Mouse (Mus musculus): Measurements from ENCODE around the gene Cyp4a14. TPM values are rescaled to one million over a fixed set of nuclear protein-coding genes. Genes with fewer than 3 reads are reported as not detected.
"Not testable (repeated sequence)": the region's sequence is repeated elsewhere in the genome, so short reads cannot be mapped to it uniquely, and the experiment has no call there.

Cyp4a14 gene
- not detected in 2 replicates for polyA plus RNA-seq (2015; fragmentation: Nextera tagmentation; extraction: Ambion mirVana)

- no peak within 1 kb of the TSS for H3K4me2 ChIP-seq (replicated peaks)
- no peak within 1 kb of the TSS for H3K27ac ChIP-seq
- WGBS: 84% methylated on average over 1 of the region's 1 CpGs
- H3K27me3 ChIP-seq: no peaks in the 10 kb centered on the region
- no peaks in the 10 kb centered on the region for H3K9me3 ChIP-seq
- H3K4me3 ChIP-seq: no peak within 1 kb of the TSS
- ATAC-seq (ENCODE audit: low FRiP score, low read depth): no peak
- no peaks in the 10 kb centered on the region for H3K36me3 ChIP-seq
- no peaks in the 10 kb centered on the region for H3K4me1 ChIP-seq
- no peak within 1 kb of the TSS for H3K9ac ChIP-seq
These were observed at the start of gene Cyp4a14 for GRCm38 (mm10) chr4:115496001-115496400. Gene Cyp4a14, minus strand, starts transcription at chr4:115496142.

- no peak overlapping the region for H3K4me2 ChIP-seq (replicated peaks)
- H3K4me3 ChIP-seq: no peak overlapping the region
- H3K4me1 ChIP-seq: no peaks in the 10 kb centered on the region
- no peaks in the 10 kb centered on the region for H3K36me3 ChIP-seq
- WGBS: 45% methylated on average over 1 of the region's 1 CpGs
- H3K9me3 ChIP-seq: no peaks in the 10 kb centered on the region
- H3K27ac ChIP-seq: no peak overlapping the region
- H3K27me3 ChIP-seq: no peaks in the 10 kb centered on the region
- ATAC-seq (ENCODE audit: low FRiP score, low read depth): no peak
- H3K9ac ChIP-seq: no peak overlapping the region
These were observed 49.2 kb upstream of the Cyp4a14 start for GRCm38 (mm10) chr4:115545101-115545500.

GRCm38 (mm10) chr4:115521766-115522165 is 25.8 kb upstream of the Cyp4a14 start:
- no peak overlapping the region for H3K27ac ChIP-seq
- 95% methylated on average over 2 of the region's 2 CpGs for WGBS
- H3K9ac ChIP-seq: no peak overlapping the region
- H3K9me3 ChIP-seq: no peaks in the 10 kb centered on the region
- no peak for ATAC-seq (ENCODE audit: low FRiP score, low read depth)
- H3K4me2 ChIP-seq (replicated peaks): no peak overlapping the region
- H3K4me3 ChIP-seq: no peak overlapping the region
- H3K36me3 ChIP-seq: no peaks in the 10 kb centered on the region
- H3K27me3 ChIP-seq: no peaks in the 10 kb centered on the region
- no peaks in the 10 kb centered on the region for H3K4me1 ChIP-seq

- Histone ChIP-seq H3K27ac (no peak overlapping the region), H3K4me1 (no peaks in the 10 kb centered on the region), H3K4me3 (no peak overlapping the region), H3K36me3 (no peaks in the 10 kb centered on the region), H3K4me2 (replicated peaks) (no peak overlapping the region), H3K9ac (no peak overlapping the region), H3K9me3 (no peaks in the 10 kb centered on the region), H3K27me3 (no peaks in the 10 kb centered on the region)
- WGBS: 76% methylated on average over 4 of the region's 4 CpGs
- ATAC-seq (ENCODE audit: low FRiP score, low read depth): no peak
These were observed 23.5 kb upstream of the Cyp4a14 start for GRCm38 (mm10) chr4:115519444-115519843.

DNA sequence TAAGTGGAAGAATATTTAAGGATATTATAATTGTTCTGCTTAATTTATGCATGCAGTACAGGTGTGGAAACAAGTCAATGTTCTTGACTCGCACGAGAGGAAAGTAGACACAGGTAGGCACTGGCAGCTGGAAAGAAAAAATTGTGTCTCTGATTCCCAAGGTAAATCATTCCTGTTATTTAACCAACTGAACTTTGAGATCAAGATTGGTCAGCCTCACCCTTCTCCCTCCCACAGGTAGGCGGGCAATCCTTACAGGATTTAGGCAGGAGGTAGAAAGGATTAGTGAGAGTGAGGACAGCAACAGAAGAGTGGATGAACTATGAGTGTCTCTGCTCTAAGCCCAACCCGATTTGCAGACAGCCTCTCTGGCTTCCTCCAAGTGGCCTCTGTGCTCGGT is 22.1 kb upstream of the Cyp4a14 start, which contains the start of gene Cyp4a10:
Gene Cyp4a10, plus strand, starts transcription at position 265 of the 400 bp plus-strand sequence.
- H3K27ac ChIP-seq; H3K9me3 ChIP-seq; H3K4me2 ChIP-seq (replicated peaks); H3K4me1 ChIP-seq; H3K9ac ChIP-seq; H3K4me3 ChIP-seq; ATAC-seq (ENCODE audit: low FRiP score, low read depth); H3K36me3 ChIP-seq; H3K27me3 ChIP-seq: not testable (repeated sequence)
- 80% methylated on average over 5 of the region's 5 CpGs for whole genome bisulfite sequencing

- not testable (repeated sequence) for H3K27me3 ChIP-seq; H3K27ac ChIP-seq; ATAC-seq (ENCODE audit: low FRiP score, low read depth); H3K4me3 ChIP-seq; H3K9ac ChIP-seq; H3K4me2 ChIP-seq (replicated peaks); H3K36me3 ChIP-seq; H3K4me1 ChIP-seq; H3K9me3 ChIP-seq
These were observed 18.0 kb upstream of the Cyp4a14 start for GRCm38 (mm10) chr4:115513964-115514363.

- H3K9me3 ChIP-seq: no peaks in the 10 kb centered on the region
- H3K36me3 ChIP-seq: no peaks in the 10 kb centered on the region
- H3K9ac ChIP-seq: no peak overlapping the region
- H3K27ac ChIP-seq: no peak overlapping the region
- ATAC-seq (ENCODE audit: low FRiP score, low read depth): no peak
- no peak overlapping the region for H3K4me3 ChIP-seq
- H3K4me2 ChIP-seq (replicated peaks): no peak overlapping the region
- H3K27me3 ChIP-seq: no peaks in the 10 kb centered on the region
- 86% methylated on average over 3 of the region's 3 CpGs for WGBS
- H3K4me1 ChIP-seq: no peaks in the 10 kb centered on the region
These were observed 1.5 kb upstream of the Cyp4a14 start for GRCm38 (mm10) chr4:115497466-115497865.

- Histone ChIP-seq H3K27me3 (no peaks in the 10 kb centered on the region), H3K9ac (no peak overlapping the region), H3K36me3 (no peaks in the 10 kb centered on the region), H3K4me3 (no peak overlapping the region), H3K9me3 (no peaks in the 10 kb centered on the region), H3K27ac (no peak overlapping the region), H3K4me1 (no peaks in the 10 kb centered on the region), H3K4me2 (replicated peaks) (no peak overlapping the region)
- 72% methylated on average over 6 of the region's 6 CpGs for WGBS
- ATAC-seq (ENCODE audit: low FRiP score, low read depth): no peak
These were observed 14.8 kb downstream of the Cyp4a14 start for GRCm38 (mm10) chr4:115481006-115481652.

DNA sequence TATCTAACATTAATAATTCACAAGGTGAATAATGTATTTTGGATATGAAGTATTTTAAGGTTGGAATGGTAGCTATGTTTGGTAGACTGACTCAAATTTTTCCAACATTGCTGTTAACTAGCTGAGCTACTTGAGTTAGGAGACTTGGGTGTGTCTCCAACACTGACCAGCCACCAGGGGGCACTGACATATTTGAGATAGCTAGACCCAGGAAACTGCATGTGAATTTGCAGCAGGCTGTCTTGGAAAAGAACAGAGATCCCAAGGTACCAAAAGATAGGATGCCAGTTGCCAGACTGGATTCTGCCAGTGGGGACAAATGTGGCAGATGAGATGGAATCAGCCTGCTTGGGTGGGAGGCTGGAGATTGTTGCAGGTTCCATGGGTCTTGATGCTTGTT is 19.9 kb downstream of the Cyp4a14 start:
- not testable (repeated sequence) for H3K9me3 ChIP-seq; H3K27me3 ChIP-seq; H3K9ac ChIP-seq; ATAC-seq (ENCODE audit: low FRiP score, low read depth); H3K4me3 ChIP-seq; H3K4me1 ChIP-seq; H3K4me2 ChIP-seq (replicated peaks); H3K36me3 ChIP-seq; H3K27ac ChIP-seq

DNA sequence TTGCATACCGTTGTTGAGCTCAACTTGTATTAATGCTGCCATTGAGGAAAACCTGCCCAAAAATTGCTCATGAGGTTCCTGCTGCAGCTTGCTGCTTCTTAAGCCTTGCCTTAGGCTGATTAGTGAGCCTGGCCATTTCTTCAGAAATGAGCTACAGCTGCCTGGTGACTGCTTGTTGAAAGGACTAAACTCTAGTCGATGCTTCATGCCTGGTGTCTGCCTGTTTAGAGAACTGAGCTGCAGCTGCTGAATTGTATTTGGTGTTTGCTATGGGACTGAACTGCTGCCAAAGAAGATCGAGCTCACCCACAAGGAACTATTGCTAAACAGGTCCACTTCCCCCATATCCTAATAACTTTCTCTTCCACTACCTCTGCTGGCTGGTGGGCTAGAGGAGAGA is 22.4 kb downstream of the Cyp4a14 start:
- not testable (repeated sequence) for H3K36me3 ChIP-seq; H3K4me2 ChIP-seq (replicated peaks); H3K27me3 ChIP-seq; H3K4me3 ChIP-seq; H3K4me1 ChIP-seq; H3K9me3 ChIP-seq; H3K9ac ChIP-seq; ATAC-seq (ENCODE audit: low FRiP score, low read depth); H3K27ac ChIP-seq
- 70% methylated on average over 3 of the region's 3 CpGs for WGBS

GRCm38 (mm10) chr4:115452304-115452703 is 43.6 kb downstream of the Cyp4a14 start, which contains the start of gene Cyp4a30b:
Gene Cyp4a30b, plus strand, starts transcription at chr4:115452604.
- ATAC-seq (ENCODE audit: low FRiP score, low read depth): no peak
- 78% methylated on average over 3 of the region's 3 CpGs for WGBS

GRCm38 (mm10) chr4:115450577-115451137 is 45.3 kb downstream of the Cyp4a14 start:
- no peaks in the 10 kb centered on the region for H3K4me1 ChIP-seq
- H3K9ac ChIP-seq: no peak overlapping the region
- no peak overlapping the region for H3K4me2 ChIP-seq (replicated peaks)
- H3K27ac ChIP-seq: no peak overlapping the region
- 73% methylated on average over 3 of the region's 3 CpGs for WGBS
- H3K9me3 ChIP-seq: no peaks in the 10 kb centered on the region
- H3K4me3 ChIP-seq: no peak overlapping the region
- H3K27me3 ChIP-seq: no peaks in the 10 kb centered on the region
- no peak for ATAC-seq (ENCODE audit: low FRiP score, low read depth)
- H3K36me3 ChIP-seq: no peaks in the 10 kb centered on the region

More at GRCm38 (mm10) chr4:115452304-115452703, 43.6 kb downstream of the Cyp4a14 start, which contains the start of gene Cyp4a30b:
- H3K9ac ChIP-seq: no peak within 1 kb of the TSS
- H3K4me2 ChIP-seq (replicated peaks): no peak within 1 kb of the TSS
- H3K9me3 ChIP-seq: no peaks in the 10 kb centered on the region
- H3K36me3 ChIP-seq: no peaks in the 10 kb centered on the region
- no peak within 1 kb of the TSS for H3K4me3 ChIP-seq
- H3K27ac ChIP-seq: no peak within 1 kb of the TSS
- H3K4me1 ChIP-seq: no peaks in the 10 kb centered on the region
- H3K27me3 ChIP-seq: no peaks in the 10 kb centered on the region
